Mouse (Mus musculus) lung, adult 2 months (tissue): Measurements from ENCODE around the gene Tal1.

Experiments
- CTCF ChIP-seq: fragments of 200-500 bp; IDR thresholded peaks from 2 replicates; pipeline ENCODE4 v1.5.1; 2011; ENCODE audit warnings: mild to moderate bottlenecking, low read length, control low read depth; ENCODE audit not compliant: insufficient read depth
- POLR2A ChIP-seq: fragments of 200-500 bp; IDR thresholded peaks from 2 replicates; pipeline ENCODE4 v1.6.1; 2011; ENCODE audit warnings: low read depth, mild to moderate bottlenecking, control low read depth, low read length, borderline replicate concordance; ENCODE audit errors: extremely low read depth

DNA sequence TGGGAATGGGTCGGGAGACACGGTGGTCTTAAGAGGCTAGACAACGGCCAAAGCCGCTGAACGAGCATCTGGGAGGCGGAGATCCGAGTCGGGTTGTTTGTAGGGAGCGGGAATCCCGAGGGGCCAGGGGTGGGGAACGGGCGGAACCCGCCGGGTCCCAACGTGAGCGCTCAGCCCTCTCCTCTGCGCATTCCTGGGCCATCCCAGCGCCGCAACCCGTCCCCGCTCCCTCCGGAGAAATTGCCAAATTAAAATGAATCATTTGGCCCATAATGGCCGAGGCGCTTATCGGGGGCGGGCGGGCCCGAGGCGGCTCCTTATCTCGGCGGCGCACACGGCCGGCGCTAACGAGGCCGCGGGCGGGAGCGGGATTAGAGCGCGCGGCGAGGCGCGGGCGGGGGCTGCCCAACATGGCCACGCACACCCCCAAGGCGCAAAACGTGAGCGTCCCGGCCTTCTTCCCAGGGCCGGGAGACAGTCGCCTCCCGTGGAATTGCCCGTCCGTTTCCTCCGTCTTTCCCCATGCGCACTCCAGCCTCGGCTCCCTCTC lies at the start of gene Tal1:
- TF ChIP-seq CTCF (no peak), POLR2A (no peak)
